Mouse (Mus musculus): ENCODE measurements around the gene Rbm10.

DNA sequence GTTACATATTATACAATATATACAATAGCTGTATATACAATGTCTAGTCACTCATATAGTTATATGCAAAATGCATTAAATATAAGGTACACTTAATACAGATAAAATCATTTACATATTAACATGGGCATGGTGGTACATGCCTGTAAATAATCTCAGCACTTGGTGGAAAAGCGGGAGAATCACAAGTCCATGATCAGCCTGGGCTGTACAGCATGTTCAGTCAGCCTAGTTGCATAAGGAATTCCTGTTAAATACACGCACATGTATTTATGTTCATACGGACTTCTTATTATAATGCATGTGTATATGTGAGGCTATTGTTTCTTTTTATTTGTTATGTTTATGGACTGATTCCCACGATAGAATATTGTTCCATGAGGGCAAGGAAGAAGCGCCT lies 40.3 kb downstream of the Rbm10 start:
- TF ChIP-seq POLR2A (IDR thresholded peaks at IDR 0.05; ENCODE audit: low read depth, low read length) (no peak), CTCF (IDR thresholded peaks at IDR 0.05; ENCODE audit: extremely low read depth, insufficient read depth, insufficient read length, insufficient replicate concordance) (no peak)

Data from spleen, adult 2 months (tissue).